Mouse (Mus musculus): ENCODE results near the gene Gas2l3. TPM values are rescaled to one million over a fixed set of nuclear protein-coding genes. Genes with fewer than 3 reads are reported as not detected.

Gene Gas2l3
- polyA plus RNA-seq, 1 experiment, result 1.9 TPM

- H3K27ac ChIP-seq (ENCODE audit: insufficient read depth, low read depth, low read length), result no peak overlapping the region
- TF ChIP-seq CTCF (IDR thresholded peaks at IDR 0.05; ENCODE audit: extremely low read depth, insufficient read length, insufficient replicate concordance, low read depth, low read length) (no peak), POLR2A (IDR thresholded peaks at IDR 0.05; ENCODE audit: low read depth, low read length) (no peak)
- peaks cover 30% of the 10 kb centered on the region for H3K36me3 ChIP-seq (ENCODE audit: control insufficient read depth, insufficient read depth, low read length)
- H3K27me3 ChIP-seq (ENCODE audit: control insufficient read depth, insufficient read depth, low read length), result no peaks in the 10 kb centered on the region
- no peak overlapping the region for H3K4me3 ChIP-seq (ENCODE audit: low read depth, low read length)
- 83% methylated on average over 4 of the region's 4 CpGs for WGBS
- H3K4me1 ChIP-seq (ENCODE audit: control insufficient read depth, insufficient read depth, insufficient read length, low read length), result peaks cover 2% of the 10 kb centered on the region; the same call in 1 of the 2 replicates
Measured at GRCm38 (mm10) chr10:89464760-89465405, 21.1 kb upstream of the Gas2l3 start.

- Histone ChIP-seq H3K36me3 (ENCODE audit: control insufficient read depth, insufficient read depth, low read length) (peaks cover 23% of the 10 kb centered on the region), H3K27me3 (ENCODE audit: control insufficient read depth, insufficient read depth, low read length) (no peaks in the 10 kb centered on the region), H3K27ac (ENCODE audit: insufficient read depth, low read depth, low read length) (no peak overlapping the region), H3K4me3 (ENCODE audit: low read depth, low read length) (no peak overlapping the region), H3K4me1 (ENCODE audit: control insufficient read depth, insufficient read depth, insufficient read length, low read length) (peaks cover 15% of the 10 kb centered on the region; the same call in 1 of the 2 replicates)
- no peak for TF ChIP-seq CTCF (IDR thresholded peaks at IDR 0.05; ENCODE audit: extremely low read depth, insufficient read length, insufficient replicate concordance, low read depth, low read length)
- TF ChIP-seq POLR2A (IDR thresholded peaks at IDR 0.05; ENCODE audit: low read depth, low read length), result no peak
- 61% methylated on average over 11 of the region's 11 CpGs for WGBS
Measured at GRCm38 (mm10) chr10:89462890-89463289, 19.1 kb upstream of the Gas2l3 start.

- Histone ChIP-seq H3K4me3 (ENCODE audit: low read depth, low read length) (no peak overlapping the region), H3K27me3 (ENCODE audit: control insufficient read depth, insufficient read depth, low read length) (no peaks in the 10 kb centered on the region), H3K4me1 (ENCODE audit: control insufficient read depth, insufficient read depth, insufficient read length, low read length) (peaks cover 15% of the 10 kb centered on the region; the same call in 1 of the 2 replicates), H3K27ac (ENCODE audit: insufficient read depth, low read depth, low read length) (no peak overlapping the region), H3K36me3 (ENCODE audit: control insufficient read depth, insufficient read depth, low read length) (peaks cover 22% of the 10 kb centered on the region)
- WGBS, result 10% methylated on average over 14 of the region's 14 CpGs
- no peak for TF ChIP-seq POLR2A (IDR thresholded peaks at IDR 0.05; ENCODE audit: low read depth, low read length)
- TF ChIP-seq CTCF (IDR thresholded peaks at IDR 0.05; ENCODE audit: extremely low read depth, insufficient read length, insufficient replicate concordance, low read depth, low read length), result no peak
Measured at GRCm38 (mm10) chr10:89461856-89462507, 18.2 kb upstream of the Gas2l3 start.

GRCm38 (mm10) chr10:89460972-89461371 is 17.2 kb upstream of the Gas2l3 start:
- Histone ChIP-seq H3K36me3 (ENCODE audit: control insufficient read depth, insufficient read depth, low read length) (peaks cover 23% of the 10 kb centered on the region), H3K4me3 (ENCODE audit: low read depth, low read length) (no peak overlapping the region), H3K27me3 (ENCODE audit: control insufficient read depth, insufficient read depth, low read length) (no peaks in the 10 kb centered on the region), H3K27ac (ENCODE audit: insufficient read depth, low read depth, low read length) (no peak overlapping the region), H3K4me1 (ENCODE audit: control insufficient read depth, insufficient read depth, insufficient read length, low read length) (peaks cover 15% of the 10 kb centered on the region; the same call in 1 of the 2 replicates)
- 94% methylated on average over 11 of the region's 11 CpGs for WGBS
- TF ChIP-seq POLR2A (IDR thresholded peaks at IDR 0.05; ENCODE audit: low read depth, low read length), result no peak
- no peak for TF ChIP-seq CTCF (IDR thresholded peaks at IDR 0.05; ENCODE audit: extremely low read depth, insufficient read length, insufficient replicate concordance, low read depth, low read length)

- peaks cover 25% of the 10 kb centered on the region for H3K36me3 ChIP-seq (ENCODE audit: control insufficient read depth, insufficient read depth, low read length)
- H3K27me3 ChIP-seq (ENCODE audit: control insufficient read depth, insufficient read depth, low read length), result no peaks in the 10 kb centered on the region
- H3K27ac ChIP-seq (ENCODE audit: insufficient read depth, low read depth, low read length), result peak overlapping the region; percentile 83
- peaks cover 15% of the 10 kb centered on the region; the same call in 1 of the 2 replicates for H3K4me1 ChIP-seq (ENCODE audit: control insufficient read depth, insufficient read depth, insufficient read length, low read length)
- no peak for TF ChIP-seq POLR2A (IDR thresholded peaks at IDR 0.05; ENCODE audit: low read depth, low read length)
- no peak for TF ChIP-seq CTCF (IDR thresholded peaks at IDR 0.05; ENCODE audit: extremely low read depth, insufficient read length, insufficient replicate concordance, low read depth, low read length)
- no peak overlapping the region for H3K4me3 ChIP-seq (ENCODE audit: low read depth, low read length)
- 24% methylated on average over 3 of the region's 3 CpGs for WGBS
Measured at GRCm38 (mm10) chr10:89458770-89459169, 15.0 kb upstream of the Gas2l3 start.

GRCm38 (mm10) chr10:89453794-89454193 is 10.0 kb upstream of the Gas2l3 start:
- Histone ChIP-seq H3K27me3 (ENCODE audit: control insufficient read depth, insufficient read depth, low read length) (no peaks in the 10 kb centered on the region), H3K36me3 (ENCODE audit: control insufficient read depth, insufficient read depth, low read length) (peaks cover 25% of the 10 kb centered on the region), H3K4me3 (ENCODE audit: low read depth, low read length) (no peak overlapping the region), H3K27ac (ENCODE audit: insufficient read depth, low read depth, low read length) (no peak overlapping the region), H3K4me1 (ENCODE audit: control insufficient read depth, insufficient read depth, insufficient read length, low read length) (peaks cover 6% of the 10 kb centered on the region; the same call in 1 of the 2 replicates)
- TF ChIP-seq CTCF (IDR thresholded peaks at IDR 0.05; ENCODE audit: extremely low read depth, insufficient read length, insufficient replicate concordance, low read depth, low read length) (no peak), POLR2A (IDR thresholded peaks at IDR 0.05; ENCODE audit: low read depth, low read length) (no peak)
- 69% methylated on average over 3 of the region's 3 CpGs for WGBS

- TF ChIP-seq POLR2A (IDR thresholded peaks at IDR 0.05; ENCODE audit: low read depth, low read length), result no peak
- TF ChIP-seq CTCF (IDR thresholded peaks at IDR 0.05; ENCODE audit: extremely low read depth, insufficient read length, insufficient replicate concordance, low read depth, low read length), result no peak
- peaks cover 3% of the 10 kb centered on the region; the same call in 1 of the 2 replicates for H3K4me1 ChIP-seq (ENCODE audit: control insufficient read depth, insufficient read depth, insufficient read length, low read length)
- WGBS, result 85% methylated on average over 15 of the region's 15 CpGs
- H3K36me3 ChIP-seq (ENCODE audit: control insufficient read depth, insufficient read depth, low read length), result peaks cover 25% of the 10 kb centered on the region
- no peak overlapping the region for H3K27ac ChIP-seq (ENCODE audit: insufficient read depth, low read depth, low read length)
- H3K4me3 ChIP-seq (ENCODE audit: low read depth, low read length), result no peak overlapping the region
- no peaks in the 10 kb centered on the region for H3K27me3 ChIP-seq (ENCODE audit: control insufficient read depth, insufficient read depth, low read length)
Measured at GRCm38 (mm10) chr10:89453068-89453641, 9.4 kb upstream of the Gas2l3 start.
